Mouse (Mus musculus) brown adipose tissue, adult 24 weeks (tissue): ENCODE data around the gene Med21. TPM values are rescaled to one million over a fixed set of nuclear protein-coding genes. Genes with fewer than 3 reads are reported as not detected.

Experiments used
- H3K27ac ChIP-seq: fragments of 200-500 bp; replicated peaks from 2 replicates; pipeline ENCODE4 v1.5.1; 2012; ENCODE audit warnings: low read depth, mild to moderate bottlenecking, low read length
- H3K4me1 ChIP-seq: fragments of 200-500 bp; 2 replicates; pipeline ENCODE4 v1.6.1; 2012; ENCODE audit warnings: low read length, mixed read lengths; ENCODE audit not compliant: control insufficient read depth, insufficient read depth, insufficient read length
- H3K4me3 ChIP-seq: fragments of 200-500 bp; 2 replicates; pipeline ENCODE4 v1.5.1; 2012; ENCODE audit warnings: low read depth, mild to moderate bottlenecking, low read length, moderate library complexity; ENCODE audit not compliant: insufficient read depth
- polyA plus RNA-seq: library from polyadenylated mRNA; stranded (reverse); fragments of >200 nt; gene quantifications from 2 replicates; pipeline ENCODE4 v1.2.4, GENCODE M21; 2012; ENCODE audit not compliant: missing spikeins, insufficient read depth, insufficient read length

The Med21 gene
- polyA plus RNA-seq, 1 experiment, result 67.9 TPM

GRCm38 (mm10) chr6:146633097-146633496, 9.2 kb upstream of the Med21 start:
- H3K4me1 ChIP-seq, result peaks cover 4% of the 10 kb centered on the region; the same call in 1 of the 2 replicates
- H3K27ac ChIP-seq, result no peak overlapping the region
- H3K4me3 ChIP-seq, result 0 out of 2 replicates have a peak overlapping the region, but pooled peaks have one; percentile 87

GRCm38 (mm10) chr6:146633629-146634014, 8.7 kb upstream of the Med21 start:
- H3K27ac ChIP-seq, result no peak overlapping the region; the same call in 1 of the 2 replicates
- peaks cover 4% of the 10 kb centered on the region; the same call in 1 of the 2 replicates for H3K4me1 ChIP-seq
- peak overlapping the region; percentile 87 for H3K4me3 ChIP-seq

GRCm38 (mm10) chr6:146634015-146634722, 8.2 kb upstream of the Med21 start:
- Histone ChIP-seq H3K4me3 (peak overlapping the region; percentile 87), H3K4me1 (peaks cover 4% of the 10 kb centered on the region; the same call in 1 of the 2 replicates), H3K27ac (no peak overlapping the region; the same call in 1 of the 2 replicates)

- H3K4me1 ChIP-seq, result peaks cover 4% of the 10 kb centered on the region; the same call in 1 of the 2 replicates
- H3K27ac ChIP-seq, result no peak overlapping the region
- H3K4me3 ChIP-seq, result peak overlapping the region; percentile 87
These were observed 7.4 kb upstream of the Med21 start for GRCm38 (mm10) chr6:146634759-146635606.

GRCm38 (mm10) chr6:146636482-146636881, 5.9 kb upstream of the Med21 start:
- H3K4me1 ChIP-seq, result peaks cover 4% of the 10 kb centered on the region; the same call in 1 of the 2 replicates
- H3K27ac ChIP-seq, result no peak overlapping the region
- H3K4me3 ChIP-seq, result no peak overlapping the region

- no peak overlapping the region for H3K4me3 ChIP-seq
- H3K27ac ChIP-seq, result no peak overlapping the region
- peaks cover 6% of the 10 kb centered on the region for H3K4me1 ChIP-seq
These were observed 2.0 kb upstream of the Med21 start for GRCm38 (mm10) chr6:146640068-146640965.

- H3K27ac ChIP-seq, result no peak overlapping the region
- H3K4me1 ChIP-seq, result peaks cover 6% of the 10 kb centered on the region
- no peak overlapping the region for H3K4me3 ChIP-seq
These were observed 1.4 kb upstream of the Med21 start for GRCm38 (mm10) chr6:146640991-146641390.

- Histone ChIP-seq H3K4me1 (peaks cover 6% of the 10 kb centered on the region), H3K4me3 (peak overlapping the region; percentile 69), H3K27ac (peak overlapping the region; percentile 58)
These were observed 631 bp upstream of the Med21 start for GRCm38 (mm10) chr6:146641621-146642210.

- peaks cover 6% of the 10 kb centered on the region for H3K4me1 ChIP-seq
- H3K27ac ChIP-seq, result peak overlapping the region; percentile 12; the same call in 1 of the 2 replicates
- peak overlapping the region; percentile 85 for H3K4me3 ChIP-seq
These were observed 830 bp downstream of the Med21 start for GRCm38 (mm10) chr6:146643184-146643570.

GRCm38 (mm10) chr6:146650013-146650412, 7.7 kb downstream of the Med21 start:
- H3K27ac ChIP-seq, result no peak overlapping the region
- H3K4me1 ChIP-seq, result no peaks in the 10 kb centered on the region
- H3K4me3 ChIP-seq, result no peak overlapping the region

GRCm38 (mm10) chr6:146651431-146651830, 9.1 kb downstream of the Med21 start:
- Histone ChIP-seq H3K27ac (no peak overlapping the region), H3K4me1 (no peaks in the 10 kb centered on the region), H3K4me3 (no peak overlapping the region)

- H3K27ac ChIP-seq, result no peak overlapping the region
- no peaks in the 10 kb centered on the region for H3K4me1 ChIP-seq
- H3K4me3 ChIP-seq, result no peak overlapping the region
These were observed 10.8 kb downstream of the Med21 start for GRCm38 (mm10) chr6:146653197-146653596.

- no peak overlapping the region for H3K27ac ChIP-seq
- no peak overlapping the region for H3K4me3 ChIP-seq
- peaks cover 4% of the 10 kb centered on the region for H3K4me1 ChIP-seq
These were observed 18.2 kb downstream of the Med21 start for GRCm38 (mm10) chr6:146660591-146660990.

- H3K27ac ChIP-seq, result no peak overlapping the region
- peaks cover 4% of the 10 kb centered on the region for H3K4me1 ChIP-seq
- no peak overlapping the region for H3K4me3 ChIP-seq
These were observed 19.3 kb downstream of the Med21 start for GRCm38 (mm10) chr6:146661655-146662054.
